Mouse (Mus musculus): ENCODE measurements at regions not wholly inside any gene's neighbourhood (a gene's known extent, or its start where the extent isn't known, plus 50 kb on each side); places are given as distances from the start of the nearest gene placed in this dataset.
A peak's percentile ranks its signal among the peaks of the same experiment; 100 is the strongest.

DNA sequence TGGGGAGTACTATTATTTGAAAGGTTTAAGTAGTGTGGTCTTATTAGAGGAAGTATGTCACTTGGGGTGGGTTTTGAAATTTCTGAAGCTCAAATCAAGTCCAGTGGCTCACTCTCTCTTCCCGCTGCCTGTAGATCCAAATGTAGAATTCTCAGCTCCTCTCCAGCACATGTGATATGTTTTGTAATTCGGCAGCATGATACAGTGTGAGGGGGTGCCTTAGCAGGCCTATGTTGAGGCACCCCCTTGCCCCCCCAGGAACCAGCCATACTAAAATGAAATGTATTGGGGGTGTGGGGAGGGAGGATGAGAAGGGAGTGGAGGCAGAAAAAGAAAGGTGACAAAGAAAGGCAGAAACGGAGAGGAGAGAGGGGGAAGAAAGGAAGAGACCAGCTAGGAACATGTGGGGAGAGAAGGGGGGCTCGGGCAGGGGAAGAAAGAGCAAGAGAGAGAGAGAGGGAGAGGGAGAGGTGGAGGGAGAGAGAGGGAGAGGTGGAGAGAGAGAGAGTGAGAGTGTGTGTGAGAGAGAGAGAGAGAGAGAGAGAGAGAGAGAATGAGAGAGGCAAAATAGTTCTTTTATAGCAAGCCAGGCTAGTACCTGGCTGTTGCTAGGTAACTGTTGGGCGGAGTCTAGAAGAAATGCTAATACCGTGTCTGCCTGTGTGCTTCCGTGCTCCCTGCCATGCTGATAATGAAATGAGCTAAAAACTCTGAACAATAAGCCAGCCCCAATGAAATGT is 209.4 kb upstream of the Nabp1 start:
- ATAC-seq (peak; percentile 98), DNase-seq (peak; percentile 81)
- peak overlapping the region; percentile 1; the same call in 1 of the 2 replicates for H3K4me2 ChIP-seq (ENCODE audit: low read depth)
- no peak overlapping the region for H3K4me3 ChIP-seq (ENCODE audit: low read depth, low read length)
- H3K9ac ChIP-seq = no peak overlapping the region
- H3K9me3 ChIP-seq (ENCODE audit: low read length) = no peaks in the 10 kb centered on the region
- peaks cover 3% of the 10 kb centered on the region; the same call in 1 of the 2 replicates for H3K4me1 ChIP-seq (ENCODE audit: insufficient read depth)
- H3K27ac ChIP-seq (ENCODE audit: low read depth, low read length) = peak overlapping the region; percentile 82
- TF ChIP-seq CTCF (IDR thresholded peaks at IDR 0.05; ENCODE audit: low read depth) = no peak
- WGBS = 20% methylated on average over 7 of the region's 7 CpGs
- H3K27me3 ChIP-seq (ENCODE audit: insufficient read depth, low read length) = no peaks in the 10 kb centered on the region
- no peaks in the 10 kb centered on the region for H3K36me3 ChIP-seq (ENCODE audit: insufficient read depth)

DNA sequence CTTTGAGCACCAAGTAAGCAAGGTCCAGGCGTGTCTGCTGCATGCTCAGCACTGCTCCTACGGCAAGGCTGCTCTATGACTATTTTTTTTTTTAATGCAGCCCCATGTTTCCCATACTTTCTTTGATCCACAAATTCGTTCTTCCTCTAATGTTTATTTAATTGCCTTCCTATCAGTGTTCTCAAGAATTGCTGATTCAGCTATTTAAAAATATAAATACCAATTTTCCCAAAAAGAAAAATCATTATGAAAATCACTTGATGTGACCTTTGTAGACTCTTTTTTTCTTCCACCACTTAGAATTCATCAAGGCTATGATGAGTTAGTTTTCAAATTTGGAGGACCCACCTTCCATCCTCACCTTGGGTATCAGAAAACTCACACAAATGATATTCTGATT is 208.5 kb upstream of the Nabp1 start:
- Histone ChIP-seq H3K4me2 (ENCODE audit: low read depth) (no peak overlapping the region), H3K27me3 (ENCODE audit: insufficient read depth, low read length) (no peaks in the 10 kb centered on the region), H3K27ac (ENCODE audit: low read depth, low read length) (no peak overlapping the region), H3K4me3 (ENCODE audit: low read depth, low read length) (no peak overlapping the region), H3K4me1 (ENCODE audit: insufficient read depth) (peaks cover 3% of the 10 kb centered on the region; the same call in 1 of the 2 replicates), H3K9ac (no peak overlapping the region), H3K9me3 (ENCODE audit: low read length) (no peaks in the 10 kb centered on the region), H3K36me3 (ENCODE audit: insufficient read depth) (no peaks in the 10 kb centered on the region)
- DNase-seq (no peak), ATAC-seq (no peak)
- WGBS = 81% methylated on average over 3 of the region's 3 CpGs
- TF ChIP-seq CTCF (IDR thresholded peaks at IDR 0.05; ENCODE audit: low read depth) = no peak

DNA sequence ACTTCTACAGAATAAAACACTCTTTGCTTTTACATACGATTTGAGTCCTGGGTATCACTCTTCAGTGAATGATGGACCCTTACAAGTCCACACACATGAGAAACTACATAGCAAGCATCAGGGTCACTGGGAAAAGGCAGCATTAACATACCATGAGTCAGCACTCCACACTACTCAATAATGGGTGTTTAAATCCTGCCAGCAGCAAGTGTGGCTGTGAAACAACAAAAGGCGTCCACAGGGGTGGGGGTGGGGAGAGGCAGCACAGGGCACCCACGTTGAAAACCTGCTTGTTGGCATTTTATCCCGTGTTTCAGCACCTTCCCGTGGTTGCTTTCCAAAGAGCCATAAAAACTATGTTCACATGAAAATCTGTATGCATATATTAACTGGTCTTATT is 204.0 kb upstream of the Nabp1 start:
- ATAC-seq = no peak
- Histone ChIP-seq H3K27ac (ENCODE audit: low read depth, low read length) (no peak overlapping the region), H3K4me3 (ENCODE audit: low read depth, low read length) (no peak overlapping the region), H3K4me2 (ENCODE audit: low read depth) (no peak overlapping the region), H3K36me3 (ENCODE audit: insufficient read depth) (no peaks in the 10 kb centered on the region), H3K9ac (no peak overlapping the region), H3K4me1 (ENCODE audit: insufficient read depth) (no peaks in the 10 kb centered on the region), H3K27me3 (ENCODE audit: insufficient read depth, low read length) (no peaks in the 10 kb centered on the region), H3K9me3 (ENCODE audit: low read length) (no peaks in the 10 kb centered on the region)
- no peak for DNase-seq
- TF ChIP-seq CTCF (IDR thresholded peaks at IDR 0.05; ENCODE audit: low read depth) = no peak
- 66% methylated on average over 5 of the region's 5 CpGs for WGBS

DNA sequence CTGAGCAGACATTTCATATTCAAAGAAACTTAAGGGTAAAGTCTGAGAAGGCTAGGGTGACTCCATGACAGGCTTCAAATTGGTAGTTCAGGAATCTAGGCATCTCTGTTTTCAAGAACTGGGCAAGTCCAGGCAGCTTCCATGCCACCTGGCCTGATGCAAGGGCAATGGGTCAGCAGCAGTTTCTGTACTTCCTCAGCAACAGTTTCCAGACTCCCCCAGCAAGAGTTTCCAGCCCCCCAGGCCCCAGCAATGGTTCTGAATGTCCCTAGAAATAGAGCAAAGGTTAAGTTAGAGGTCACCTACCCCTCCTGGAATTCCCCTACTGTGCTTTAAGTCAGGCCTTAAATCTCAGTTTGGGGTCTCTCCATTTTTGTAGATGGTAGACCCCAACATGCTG is 203.6 kb upstream of the Nabp1 start:
- Histone ChIP-seq H3K4me3 (ENCODE audit: low read depth, low read length) (no peak overlapping the region), H3K9ac (no peak overlapping the region), H3K9me3 (ENCODE audit: low read length) (no peaks in the 10 kb centered on the region), H3K27ac (ENCODE audit: low read depth, low read length) (no peak overlapping the region), H3K27me3 (ENCODE audit: insufficient read depth, low read length) (no peaks in the 10 kb centered on the region), H3K4me1 (ENCODE audit: insufficient read depth) (no peaks in the 10 kb centered on the region), H3K36me3 (ENCODE audit: insufficient read depth) (no peaks in the 10 kb centered on the region), H3K4me2 (ENCODE audit: low read depth) (no peak overlapping the region)
- ATAC-seq (no peak), DNase-seq (no peak)
- no peak for TF ChIP-seq CTCF (IDR thresholded peaks at IDR 0.05; ENCODE audit: low read depth)

DNA sequence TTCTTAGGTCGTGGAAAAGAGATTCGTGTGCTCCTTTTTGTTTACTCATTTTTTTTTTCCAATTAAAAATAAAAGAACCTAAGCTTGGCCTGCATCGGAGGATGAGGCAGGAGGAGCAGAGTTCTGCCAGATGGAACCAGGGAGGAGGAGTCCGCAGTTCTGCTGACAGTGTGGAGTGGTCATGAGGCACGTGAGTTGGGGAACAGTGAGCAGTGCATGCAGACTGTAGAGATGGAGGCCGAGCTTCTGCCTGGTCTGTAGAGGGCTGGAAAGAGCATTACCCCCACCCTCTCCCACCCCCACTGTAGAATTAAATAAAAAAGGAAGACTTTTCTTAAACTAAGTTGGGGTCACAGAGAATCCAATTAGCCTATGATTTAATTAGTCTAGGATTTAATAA is 202.5 kb upstream of the Nabp1 start:
- no peak for ATAC-seq
- no peaks in the 10 kb centered on the region for H3K4me1 ChIP-seq (ENCODE audit: insufficient read depth)
- H3K36me3 ChIP-seq (ENCODE audit: insufficient read depth) = no peaks in the 10 kb centered on the region

DNA sequence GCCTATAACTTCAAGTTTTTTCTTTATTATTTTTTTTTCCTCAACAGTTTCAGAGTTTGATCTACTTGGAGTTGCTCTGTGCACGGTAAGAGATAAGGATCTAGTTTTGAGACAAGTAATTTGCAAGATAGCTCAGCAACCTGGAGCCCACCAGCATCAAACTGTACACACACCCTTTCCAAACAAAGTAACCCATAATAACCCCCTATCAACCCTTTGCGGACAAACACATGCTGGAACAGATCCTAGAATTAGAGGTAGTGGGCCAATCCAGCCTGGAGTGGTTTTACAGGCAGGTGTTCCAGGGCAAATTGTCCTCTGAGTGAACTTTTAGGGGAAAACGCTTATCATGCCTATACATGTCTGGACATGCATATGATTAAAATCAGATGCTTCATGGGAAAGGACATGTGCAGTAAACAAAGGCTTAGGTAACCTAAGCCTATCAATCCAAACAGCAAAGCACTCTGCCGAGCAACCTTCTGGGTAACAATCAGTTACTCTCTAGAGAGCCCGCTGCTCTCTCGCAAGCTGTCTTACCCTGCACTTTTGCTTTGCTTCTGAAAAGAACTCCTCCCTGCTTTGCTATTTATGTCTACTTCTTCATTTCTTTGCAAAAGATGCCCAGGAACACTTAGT is 200.2 kb upstream of the Nabp1 start:
- WGBS = 63% methylated on average over 6 of the region's 6 CpGs
- Histone ChIP-seq H3K9me3 (ENCODE audit: low read length) (no peaks in the 10 kb centered on the region), H3K9ac (no peak overlapping the region), H3K36me3 (ENCODE audit: insufficient read depth) (no peaks in the 10 kb centered on the region), H3K4me3 (ENCODE audit: low read depth, low read length) (no peak overlapping the region), H3K4me2 (ENCODE audit: low read depth) (no peak overlapping the region), H3K27me3 (ENCODE audit: insufficient read depth, low read length) (no peaks in the 10 kb centered on the region), H3K4me1 (ENCODE audit: insufficient read depth) (no peaks in the 10 kb centered on the region), H3K27ac (ENCODE audit: low read depth, low read length) (no peak overlapping the region)
- ATAC-seq (no peak), DNase-seq (no peak)
- no peak for TF ChIP-seq CTCF (IDR thresholded peaks at IDR 0.05; ENCODE audit: low read depth)

More for the DNA sequence above, 202.5 kb upstream of the Nabp1 start:
- WGBS = 64% methylated on average over 6 of the region's 6 CpGs
- no peak for DNase-seq
- H3K27ac ChIP-seq (ENCODE audit: low read depth, low read length) = no peak overlapping the region
- no peak overlapping the region for H3K9ac ChIP-seq
- no peaks in the 10 kb centered on the region for H3K9me3 ChIP-seq (ENCODE audit: low read length)
- H3K4me2 ChIP-seq (ENCODE audit: low read depth) = no peak overlapping the region
- H3K4me3 ChIP-seq (ENCODE audit: low read depth, low read length) = no peak overlapping the region
- H3K27me3 ChIP-seq (ENCODE audit: insufficient read depth, low read length) = no peaks in the 10 kb centered on the region
- no peak for TF ChIP-seq CTCF (IDR thresholded peaks at IDR 0.05; ENCODE audit: low read depth)

DNA sequence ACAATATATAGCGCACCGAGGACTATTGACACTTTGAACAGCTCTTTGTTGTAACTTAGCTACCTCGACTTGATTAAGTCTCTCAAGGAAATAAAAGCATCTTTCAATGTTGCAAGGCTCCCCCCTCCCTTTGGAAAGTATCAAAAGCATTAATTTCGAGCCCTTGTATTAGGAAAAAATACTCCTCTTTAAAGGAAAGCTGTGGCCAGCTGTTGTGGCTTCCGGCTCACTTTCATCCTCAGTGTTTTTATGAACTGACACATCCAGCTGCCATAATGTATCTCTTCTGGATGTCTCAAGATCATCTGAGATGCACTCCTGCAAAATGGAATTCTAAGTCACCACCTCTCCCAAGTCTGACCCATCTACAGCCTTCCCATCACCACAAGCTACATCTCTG is 199.6 kb upstream of the Nabp1 start:
- Histone ChIP-seq H3K4me2 (ENCODE audit: low read depth) (no peak overlapping the region), H3K36me3 (ENCODE audit: insufficient read depth) (no peaks in the 10 kb centered on the region), H3K27me3 (ENCODE audit: insufficient read depth, low read length) (no peaks in the 10 kb centered on the region), H3K27ac (ENCODE audit: low read depth, low read length) (no peak overlapping the region), H3K9ac (no peak overlapping the region), H3K4me1 (ENCODE audit: insufficient read depth) (no peaks in the 10 kb centered on the region), H3K4me3 (ENCODE audit: low read depth, low read length) (no peak overlapping the region), H3K9me3 (ENCODE audit: low read length) (no peaks in the 10 kb centered on the region)
- WGBS = 41% methylated on average over 5 of the region's 5 CpGs
- DNase-seq (no peak), ATAC-seq (no peak)
- no peak for TF ChIP-seq CTCF (IDR thresholded peaks at IDR 0.05; ENCODE audit: low read depth)

All from forebrain, postnatal 0 days (tissue).